Mouse (Mus musculus) CH12.LX (cell line): ENCODE data around the gene Stpg4.

Source experiments
- BHLHE40 ChIP-seq: IDR thresholded peaks from 2 replicates; pipeline ENCODE4 v1.6.1; 2011; ENCODE audit warnings: mild to moderate bottlenecking, low read depth, low read length, improper control_type of control experiment
- CTCF ChIP-seq, 2 experiments: IDR thresholded peaks in 1 of 2; conservative IDR thresholded peaks in 1 of 2; 2 replicates each; pipeline ENCODE4 v1.5.1; 2011 to 2012; ENCODE audit warnings: low read depth in 2 of 2, low read length in 2 of 2, improper control_type of control experiment in 1 of 2, inconsistent platforms in 1 of 2, mild to moderate bottlenecking in 1 of 2, moderate library complexity in 1 of 2
- ELF1 ChIP-seq: IDR thresholded peaks from 2 replicates; pipeline ENCODE4 v1.6.1; 2014; ENCODE audit warnings: low read depth, mild to moderate bottlenecking, inconsistent platforms, low read length, improper control_type of control experiment
- EP300 ChIP-seq: IDR thresholded peaks from 2 replicates; pipeline ENCODE4 v1.6.1; 2011; ENCODE audit warnings: low read length, improper control_type of control experiment
- MEF2A ChIP-seq: IDR thresholded peaks from 2 replicates; pipeline ENCODE4 v1.6.1; 2014; ENCODE audit warnings: low read depth, mild to moderate bottlenecking, inconsistent platforms, low read length, improper control_type of control experiment, borderline replicate concordance
- POLR2A ChIP-seq: IDR thresholded peaks from 2 replicates; pipeline ENCODE4 v1.6.1; 2011; ENCODE audit warnings: low read depth, mild to moderate bottlenecking, improper control_type of control experiment, low read length
- RCOR1 ChIP-seq: conservative IDR thresholded peaks from 2 replicates; pipeline ENCODE4 v1.6.1; 2012; ENCODE audit warnings: low read depth, mild to moderate bottlenecking, inconsistent platforms, low read length, improper control_type of control experiment
- USF1 ChIP-seq: IDR thresholded peaks from 2 replicates; pipeline ENCODE4 v1.6.1; 2014; ENCODE audit warnings: low read depth, mild to moderate bottlenecking, inconsistent platforms, low read length, improper control_type of control experiment

DNA sequence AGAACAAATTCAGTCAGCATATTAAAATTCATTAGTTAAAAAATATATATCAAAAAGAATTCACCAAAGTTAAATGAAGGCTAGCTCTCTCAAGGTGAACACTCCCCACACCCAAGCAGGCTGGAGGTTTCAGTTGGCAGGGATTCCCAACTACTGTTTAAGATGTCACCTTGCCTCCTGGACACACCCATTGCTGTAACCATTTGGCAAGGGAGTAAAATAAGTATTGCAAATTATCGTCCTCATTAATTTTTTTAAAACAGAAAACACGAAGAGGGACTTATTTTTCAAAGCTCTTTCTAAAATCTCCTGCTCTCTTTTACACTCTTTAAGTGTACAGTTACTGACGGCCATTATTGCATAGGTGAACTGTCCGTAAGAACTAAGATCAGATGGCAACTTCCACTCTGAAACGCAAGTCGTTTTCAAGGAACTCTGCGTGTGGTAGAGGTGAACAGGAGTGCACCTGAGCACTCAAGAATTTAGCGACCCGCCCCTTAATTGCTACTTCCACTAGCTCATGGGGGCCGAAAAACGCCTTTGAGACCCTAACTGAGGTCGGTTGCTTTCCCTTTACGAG, 17.9 kb upstream of the Stpg4 start:
- TF ChIP-seq EP300 (no peak), USF1 (no peak), MEF2A (no peak), CTCF (conservative IDR thresholded peaks at IDR 0.05 in 1 of 2, IDR thresholded peaks at IDR 0.05 in 1 of 2; ENCODE audit: low read depth in 2 of 2, low read length in 2 of 2) (no peak), BHLHE40 (no peak), POLR2A (no peak), ELF1 (no peak), RCOR1 (no peak)
